Mouse (Mus musculus): Measurements from ENCODE around the gene Cltb. TPM values are rescaled to one million over a fixed set of nuclear protein-coding genes. Genes with fewer than 3 reads are reported as not detected.

Cltb gene
- polyA plus RNA-seq, 1 experiment, result 67.4 TPM

GRCm38 (mm10) chr13:54604221-54604620 lies 6.9 kb downstream of the Cltb start:
- no peak for TF ChIP-seq GATA1 (IDR thresholded peaks at IDR 0.05; ENCODE audit: low read length)

GRCm38 (mm10) chr13:54603501-54603900 lies 7.6 kb downstream of the Cltb start:
- no peak for TF ChIP-seq GATA1 (IDR thresholded peaks at IDR 0.05; ENCODE audit: low read length)

GRCm38 (mm10) chr13:54602639-54603111 lies 8.5 kb downstream of the Cltb start:
- TF ChIP-seq GATA1 (IDR thresholded peaks at IDR 0.05; ENCODE audit: low read length), result no peak

- TF ChIP-seq GATA1 (IDR thresholded peaks at IDR 0.05; ENCODE audit: low read length), result no peak
These were observed 12.5 kb downstream of the Cltb start for GRCm38 (mm10) chr13:54598622-54599143.

- no peak for TF ChIP-seq GATA1 (IDR thresholded peaks at IDR 0.05; ENCODE audit: low read length)
These were observed 14.3 kb downstream of the Cltb start for GRCm38 (mm10) chr13:54596870-54597269.

- TF ChIP-seq GATA1 (IDR thresholded peaks at IDR 0.05; ENCODE audit: low read length), result no peak
These were observed 14.9 kb downstream of the Cltb start for GRCm38 (mm10) chr13:54596107-54596690.

- TF ChIP-seq GATA1 (IDR thresholded peaks at IDR 0.05; ENCODE audit: low read length), result no peak
These were observed 17.5 kb downstream of the Cltb start for GRCm38 (mm10) chr13:54593617-54594016.

- no peak for TF ChIP-seq GATA1 (IDR thresholded peaks at IDR 0.05; ENCODE audit: low read length)
These were observed 19.3 kb downstream of the Cltb start for GRCm38 (mm10) chr13:54591776-54592356.

GRCm38 (mm10) chr13:54589996-54590951 lies 20.9 kb downstream of the Cltb start, which contains the start of the genes Nop16 and Higd2a:
Nop16 (minus strand) TSS chr13:54590090.
Higd2a (plus strand) TSS chr13:54590207.
- TF ChIP-seq GATA1 (IDR thresholded peaks at IDR 0.05; ENCODE audit: low read length), result no peak

- TF ChIP-seq GATA1 (IDR thresholded peaks at IDR 0.05; ENCODE audit: low read length), result no peak
These were observed 21.6 kb downstream of the Cltb start for GRCm38 (mm10) chr13:54589414-54589995.

- TF ChIP-seq GATA1 (IDR thresholded peaks at IDR 0.05; ENCODE audit: low read length), result no peak
These were observed 25.3 kb downstream of the Cltb start for GRCm38 (mm10) chr13:54585831-54586230.

GRCm38 (mm10) chr13:54582860-54583259 lies 28.3 kb downstream of the Cltb start:
- no peak for TF ChIP-seq GATA1 (IDR thresholded peaks at IDR 0.05; ENCODE audit: low read length)

- TF ChIP-seq GATA1 (IDR thresholded peaks at IDR 0.05; ENCODE audit: low read length), result no peak
These were observed 29.0 kb downstream of the Cltb start for GRCm38 (mm10) chr13:54582126-54582525.

- no peak for TF ChIP-seq GATA1 (IDR thresholded peaks at IDR 0.05; ENCODE audit: low read length)
These were observed 29.8 kb downstream of the Cltb start for GRCm38 (mm10) chr13:54581385-54581784.

Measured in G1E-ER4 (cell line).